ENCODE assay signal across 9 mouse cellular contexts in the genomic region with DNA sequence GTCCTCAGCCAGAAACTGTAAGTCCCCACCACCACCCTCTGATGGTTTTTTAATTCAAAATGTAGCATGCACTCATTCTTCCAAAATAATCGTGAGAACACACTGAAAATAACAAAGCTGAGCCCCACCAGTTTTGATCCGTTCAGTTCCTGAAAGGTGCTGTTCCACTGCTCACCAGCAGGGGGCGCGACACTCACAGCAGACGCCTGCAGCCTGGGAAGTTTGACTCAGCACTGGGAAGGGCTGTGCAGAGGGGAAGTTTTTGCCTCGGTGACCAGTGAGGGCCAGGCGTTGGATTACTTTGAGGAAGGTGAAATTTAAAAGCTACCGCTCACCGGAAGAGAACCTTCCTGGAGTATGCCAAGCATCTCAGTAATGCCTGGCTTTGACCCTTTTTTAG.
DNase-seq lines count a peak whose midpoint lies in the region; ATAC-seq and TF ChIP-seq lines count a peak whose summit lies in the region.
"Had no signal": no experiment of that assay in that cellular context is flagged by ENCODE, and none has a peak within 500 bp of the region (broad histone marks: within the 10 kb centered on the region; RNA-seq: fewer than 3 reads in every experiment).

No protein-coding gene starts in this region.

- no peaks in the 10 kb centered on the region for H3K9me3 ChIP-seq in erythroblast, embryonic 14.5 days (ENCODE audit: control insufficient read depth, low read length)
- H3K9me3 ChIP-seq in heart, embryonic 12.5 days (replicated peaks): no peaks in the 10 kb centered on the region
- no peaks in the 10 kb centered on the region for H3K9me3 ChIP-seq in liver, embryonic 14.5 days (ENCODE audit: control insufficient read depth, low read length)
- H3K9me3 ChIP-seq: hindbrain, embryonic 15.5 days had no signal

- peak; percentile 77 for ATAC-seq in heart, embryonic 12.5 days (ENCODE audit: insufficient number of reproducible peaks, low FRiP score)
- ATAC-seq in liver, embryonic 14.5 days (ENCODE audit: insufficient read depth): peak; percentile 10; the same call in 1 of the 2 replicates

- peaks cover 8% of the 10 kb centered on the region for H3K36me3 ChIP-seq in erythroblast, embryonic 14.5 days (ENCODE audit: control insufficient read depth)
- H3K36me3 ChIP-seq in heart, embryonic 12.5 days: no peaks in the 10 kb centered on the region
- no peaks in the 10 kb centered on the region for H3K36me3 ChIP-seq in liver, embryonic 14.5 days (replicated peaks; ENCODE audit: control insufficient read depth, insufficient read depth, low read depth)
- H3K36me3 ChIP-seq: hindbrain, embryonic 15.5 days had no signal

- WGBS in heart, embryonic 12.5 days: under 1% methylated on average over 9 of the region's 9 CpGs
- 0% methylated on average over 9 of the region's 9 CpGs for WGBS in liver, embryonic 14.5 days (ENCODE audit: insufficient replicate concordance)
- under 1% methylated on average over 9 of the region's 9 CpGs for WGBS in olfactory bulb, adult 2 months

- peak; percentile 100 for TF ChIP-seq CTCF in liver, embryonic 14.5 days (IDR thresholded peaks at IDR 0.05; ENCODE audit: low read depth)
- peak; percentile 98 for TF ChIP-seq CTCF in olfactory bulb, adult 2 months (IDR thresholded peaks at IDR 0.05; ENCODE audit: insufficient read depth, low read depth, low read length)

- no peak overlapping the region for H3K9ac ChIP-seq in heart, embryonic 12.5 days
- H3K9ac ChIP-seq in liver, embryonic 14.5 days (replicated peaks): peak overlapping the region; percentile 60
- H3K9ac ChIP-seq: hindbrain, embryonic 15.5 days had no signal

- peak; percentile 40 to 52 for DNase-seq in CD8-positive naive resting alpha-beta T cell, adult 2 months (ENCODE audit: low read depth in 2 of 2, low spot score in 2 of 2)
- DNase-seq in brain, adult 2 months (ENCODE audit: low read depth, low spot score): peak; percentile 87
- DNase-seq in kidney, postnatal 36 days: peak; percentile 75 to 91
- DNase-seq in liver, embryonic 14.5 days (ENCODE audit: low read depth in 3 of 3, low spot score in 3 of 3): peak; percentile 78
- peak; percentile 18 to 36 for DNase-seq in thymus, adult 18-20 months

- TF ChIP-seq POLR2A in olfactory bulb, adult 2 months (IDR thresholded peaks at IDR 0.05; ENCODE audit: insufficient read depth, low read depth, low read length): no peak

- peaks cover 76% of the 10 kb centered on the region for H3K4me1 ChIP-seq in erythroblast, embryonic 14.5 days (ENCODE audit: control insufficient read depth)
- peaks cover 4% of the 10 kb centered on the region; the same call in 1 of the 2 replicates for H3K4me1 ChIP-seq in heart, embryonic 12.5 days (replicated peaks)
- H3K4me1 ChIP-seq in liver, embryonic 14.5 days (replicated peaks; ENCODE audit: control insufficient read depth in 2 of 2, insufficient read depth in 2 of 2, low read length in 1 of 2): peaks cover 47 to 49% of the 10 kb centered on the region in 2 experiments
- H3K4me1 ChIP-seq in olfactory bulb, adult 2 months (ENCODE audit: control insufficient read depth, insufficient read depth, low read length): peaks cover 14% of the 10 kb centered on the region
- H3K4me1 ChIP-seq: hindbrain, embryonic 15.5 days had no signal

- no peak overlapping the region for H3K27ac ChIP-seq in heart, embryonic 12.5 days (ENCODE audit: poor library complexity, severe bottlenecking)
- peak overlapping the region; percentile 97 for H3K27ac ChIP-seq in liver, embryonic 14.5 days
- no peak overlapping the region for H3K27ac ChIP-seq in olfactory bulb, adult 2 months (ENCODE audit: insufficient read depth, low read depth, low read length)
- H3K27ac ChIP-seq: hindbrain, embryonic 15.5 days had no signal

- peak overlapping the region; percentile 5 for H3K4me2 ChIP-seq in heart, embryonic 12.5 days
- H3K4me2 ChIP-seq in liver, embryonic 14.5 days (ENCODE audit: low read depth): peak overlapping the region; percentile 82
- H3K4me2 ChIP-seq: hindbrain, embryonic 15.5 days had no signal

- H3K27me3 ChIP-seq in erythroblast, embryonic 14.5 days (ENCODE audit: control insufficient read depth): peaks cover 7% of the 10 kb centered on the region
- peaks cover 18% of the 10 kb centered on the region for H3K27me3 ChIP-seq in heart, embryonic 12.5 days (replicated peaks)
- H3K27me3 ChIP-seq in liver, embryonic 14.5 days (ENCODE audit: control insufficient read depth, insufficient read depth, low read length): no peaks in the 10 kb centered on the region
- H3K27me3 ChIP-seq: hindbrain, embryonic 15.5 days had no signal

- no peak for TF ChIP-seq EP300 in liver, embryonic 14.5 days (IDR thresholded peaks at IDR 0.05; ENCODE audit: low read depth)

- H3K4me3 ChIP-seq in erythroblast, embryonic 14.5 days (replicated peaks): peak overlapping the region; percentile 60
- H3K4me3 ChIP-seq in heart, embryonic 12.5 days: no peak overlapping the region
- H3K4me3 ChIP-seq in liver, embryonic 14.5 days (ENCODE audit: insufficient read depth in 1 of 2, low read depth in 2 of 2, low read length in 2 of 2): peak overlapping the region in 1 of 2 experiments; percentile 44; a peak in 2 of 4 replicates
- H3K4me3 ChIP-seq in olfactory bulb, adult 2 months (ENCODE audit: insufficient read depth, low read depth, low read length): no peak overlapping the region
- H3K4me3 ChIP-seq: hindbrain, embryonic 15.5 days had no signal

Comparison
In these comparisons a context has a peak if more than half of its experiments do, and no peak if none do; other contexts are left out.
1. DNase-seq: peak in every context shown above with its lines; median percentile 87 in brain, adult 2 months; 83 in kidney, postnatal 36 days; 78 in liver, embryonic 14.5 days; 46 in CD8-positive naive resting alpha-beta T cell, adult 2 months; 27 in thymus, adult 18-20 months.